In the genomic region with DNA sequence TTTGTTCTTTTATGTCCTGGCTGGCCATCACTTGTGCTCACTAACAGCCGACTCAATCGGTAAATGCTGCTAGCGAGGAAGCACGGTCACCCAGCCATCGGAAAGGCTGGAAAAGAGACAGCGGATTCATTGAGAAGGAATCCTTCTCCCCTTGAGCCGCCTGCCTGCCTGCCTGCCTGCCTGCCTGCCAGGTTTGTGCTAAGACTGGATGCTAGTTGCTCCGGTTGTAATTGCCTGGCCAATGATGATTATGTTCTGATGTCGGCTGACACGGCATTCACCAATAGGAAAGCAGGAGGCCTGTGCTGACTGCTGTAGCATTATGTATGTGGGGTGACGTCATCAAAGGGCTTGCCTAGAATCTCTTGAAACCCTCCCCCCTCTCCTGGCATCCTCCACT, we compare ENCODE assay signal across 8 mouse cellular contexts. TPM values are rescaled to one million over a fixed set of nuclear protein-coding genes. Genes with fewer than 3 reads are reported as not detected.
DNase-seq lines count a peak whose midpoint lies in the region; ATAC-seq and TF ChIP-seq lines count a peak whose summit lies in the region.

No protein-coding gene starts in this region.

- H3K9ac ChIP-seq in heart, embryonic 11.5 days (ENCODE audit: low read depth, low read length), result peak overlapping the region; percentile 71
- H3K9ac ChIP-seq in kidney, embryonic 16.5 days (replicated peaks; ENCODE audit: low read length), result peak overlapping the region; percentile 70
- peak overlapping the region; percentile 75 for H3K9ac ChIP-seq in liver, adult 2 months (ENCODE audit: low read depth, low read length)

- H3ac ChIP-seq in myocyte (ENCODE audit: control insufficient read depth, insufficient read length), result no peak overlapping the region

- H3K4me3 ChIP-seq in heart, embryonic 11.5 days (ENCODE audit: low read depth, low read length), result peak overlapping the region; percentile 34
- peak overlapping the region; percentile 85 for H3K4me3 ChIP-seq in kidney, embryonic 16.5 days (ENCODE audit: low read length)
- peak overlapping the region; percentile 44 for H3K4me3 ChIP-seq in liver, adult 2 months (ENCODE audit: insufficient read depth, low read depth, low read length)
- H3K4me3 ChIP-seq in myocyte, result peak overlapping the region; percentile 99

- H3K27me3 ChIP-seq in heart, embryonic 11.5 days (ENCODE audit: control insufficient read depth, insufficient read depth, low read length), result no peaks in the 10 kb centered on the region
- no peaks in the 10 kb centered on the region for H3K27me3 ChIP-seq in kidney, embryonic 16.5 days (ENCODE audit: insufficient read depth, low read length)
- H3K27me3 ChIP-seq in liver, adult 2 months (ENCODE audit: control insufficient read depth, insufficient read depth, low read length), result no peaks in the 10 kb centered on the region
- H3K27me3 ChIP-seq in myocyte (ENCODE audit: control insufficient read depth, insufficient read depth, insufficient read length), result no peaks in the 10 kb centered on the region
- H3K27me3 ChIP-seq in splenic B cell, adult 2 months (ENCODE audit: control insufficient read depth, insufficient read depth, low read length, poor library complexity, severe bottlenecking), result no peaks in the 10 kb centered on the region

- TF ChIP-seq POLR2A in liver, adult 2 months (IDR thresholded peaks at IDR 0.05; ENCODE audit: extremely low read depth, insufficient read depth, low read length), result peak; percentile 82; the same call in 1 of the 2 replicates
- peak; percentile 99 for TF ChIP-seq POLR2A in myocyte (IDR thresholded peaks at IDR 0.05; ENCODE audit: insufficient read length, low read depth)

- peak; percentile 72 to 79 for DNase-seq in B cell, adult 2 months
- peak; percentile 100 for DNase-seq in brain, adult 2 months (ENCODE audit: low read depth, low spot score)
- peak; percentile 96 for DNase-seq in liver, adult 2 months (ENCODE audit: extremely low read depth, low read depth, low spot score)
- DNase-seq in splenic B cell, adult 2 months (ENCODE audit: low read depth, low spot score), result peak; percentile 95

- H3K9me3 ChIP-seq in heart, embryonic 11.5 days (replicated peaks; ENCODE audit: control insufficient read depth, low read length), result no peaks in the 10 kb centered on the region
- no peaks in the 10 kb centered on the region; the same call in 1 of the 2 replicates for H3K9me3 ChIP-seq in kidney, embryonic 16.5 days (ENCODE audit: low read length)

- WGBS in heart, embryonic 11.5 days (ENCODE audit: insufficient replicate concordance), result under 1% methylated on average over 11 of the region's 11 CpGs
- whole genome bisulfite sequencing in kidney, embryonic 16.5 days, result 0% methylated on average over 11 of the region's 11 CpGs
- WGBS in liver, adult 2 months, result 3% methylated on average over 11 of the region's 11 CpGs

- peak overlapping the region; percentile 95 for H3K27ac ChIP-seq in heart, embryonic 11.5 days (ENCODE audit: low read depth, low read length)
- H3K27ac ChIP-seq in kidney, embryonic 16.5 days (ENCODE audit: low read length), result peak overlapping the region; percentile 93
- peak overlapping the region; percentile 79 for H3K27ac ChIP-seq in liver, adult 2 months (replicated peaks; ENCODE audit: insufficient read depth, low read depth, low read length)

- H3K4me1 ChIP-seq in heart, embryonic 11.5 days (ENCODE audit: control insufficient read depth, insufficient read depth, low read length), result peaks cover 19% of the 10 kb centered on the region
- peaks cover 56% of the 10 kb centered on the region for H3K4me1 ChIP-seq in kidney, embryonic 16.5 days (ENCODE audit: insufficient read depth, low read length)
- H3K4me1 ChIP-seq in liver, adult 2 months (ENCODE audit: control insufficient read depth, insufficient read depth, low read length), result peaks cover 21% of the 10 kb centered on the region

- peak; percentile 96 for ATAC-seq in erythroblast, adult 5-6 weeks (replicated peaks; ENCODE audit: low FRiP score, poor library complexity, severe bottlenecking)
- peak; percentile 89 for ATAC-seq in heart, embryonic 11.5 days (replicated peaks; ENCODE audit: insufficient number of reproducible peaks, low FRiP score, low TSS enrichment)
- peak; percentile 88 for ATAC-seq in kidney, embryonic 16.5 days (ENCODE audit: low FRiP score, low TSS enrichment)

- peaks cover 32% of the 10 kb centered on the region; the same call in 1 of the 2 replicates for H3K79me2 ChIP-seq in liver, adult 2 months (ENCODE audit: control insufficient read depth, insufficient read depth, low read length)
- peaks cover 65% of the 10 kb centered on the region for H3K79me2 ChIP-seq in myocyte (ENCODE audit: control insufficient read depth, insufficient read depth)

- peak overlapping the region; percentile 83 for H3K4me2 ChIP-seq in heart, embryonic 11.5 days
- peak overlapping the region; percentile 75 for H3K4me2 ChIP-seq in kidney, embryonic 16.5 days (replicated peaks; ENCODE audit: low read depth, low read length)
- peak overlapping the region; percentile 94 for H3K4me2 ChIP-seq in myocyte (ENCODE audit: low read depth)

- no peaks in the 10 kb centered on the region for H3K36me3 ChIP-seq in heart, embryonic 11.5 days (ENCODE audit: control insufficient read depth, insufficient read depth, low read length)
- H3K36me3 ChIP-seq in kidney, embryonic 16.5 days (ENCODE audit: insufficient read depth, low read length), result peaks cover under 1% of the 10 kb centered on the region; the same call in 1 of the 2 replicates
- peaks cover 28% of the 10 kb centered on the region for H3K36me3 ChIP-seq in liver, adult 2 months (ENCODE audit: control insufficient read depth, insufficient read depth, low read length)
- peaks cover 7% of the 10 kb centered on the region for H3K36me3 ChIP-seq in myocyte (ENCODE audit: control insufficient read depth, insufficient read depth)
- no peaks in the 10 kb centered on the region for H3K36me3 ChIP-seq in splenic B cell, adult 2 months (ENCODE audit: control insufficient read depth, insufficient read depth, low read length, poor library complexity, severe bottlenecking)

- no peak for TF ChIP-seq CTCF in liver, adult 2 months (IDR thresholded peaks at IDR 0.05; ENCODE audit: low read depth, low read length)

TF ChIP-seq in myocyte, 11 proteins besides CTCF, POLR2A, EP300 and RAD21:
- TF ChIP-seq POLR2AphosphoS2 (IDR thresholded peaks at IDR 0.05; ENCODE audit: insufficient read length, low read depth) (peak; percentile 99), E2F4 (IDR thresholded peaks at IDR 0.05; ENCODE audit: insufficient read depth) (no peak), USF1 (IDR thresholded peaks at IDR 0.05; ENCODE audit: low read depth) (peak; percentile 10), CEBPB (IDR thresholded peaks at IDR 0.05; ENCODE audit: insufficient read depth, poor library complexity, severe bottlenecking) (no peak)

RNA-seq across cellular contexts. Expression of a gene that starts 4.0 kb away (rescaled TPM):
- 3.7 and 5.2 TPM in 2 replicates for total RNA-seq in erythroblast, adult 5-6 weeks (2015; ENCODE audit: low replicate concordance)
- total RNA-seq in erythroblast, adult 5-6 weeks (2017; ENCODE audit: low replicate concordance), result 0.70 and 1.6 TPM in 2 replicates
- polyA plus RNA-seq in heart, embryonic 11.5 days (2014; fragmentation: Nextera tagmentation; extraction: Ambion mirVana), result 20.9 and 22.8 TPM in 2 replicates
- polyA plus RNA-seq in kidney, embryonic 16.5 days (2015; fragmentation: Nextera tagmentation; extraction: Ambion mirVana), result 40.5 and 54.9 TPM in 2 replicates
- total RNA-seq in liver, adult 2 months (2014; rRNA removed), result 30.5 and 44.3 TPM in 2 replicates
- polyA plus RNA-seq in liver, adult 2 months (2012; rRNA removed), result 44.6 and 70.5 TPM in 2 replicates
- 6.8 TPM for polyA plus RNA-seq in myocyte (2012; fragmentation: generic; extraction: Trizol)

Comparison
In these comparisons a context has a peak if more than half of its experiments do, and no peak if none do; other contexts are left out.
1. Peak in every context shown above with its lines: DNase-seq, ATAC-seq, H3K4me3 ChIP-seq and H3K27ac ChIP-seq.
2. H3K4me3 ChIP-seq: peak in every context shown above with its lines; median percentile 99 in myocyte; 85 in kidney, embryonic 16.5 days; 44 in liver, adult 2 months; 34 in heart, embryonic 11.5 days.